ENCODE assay signal across 18 mouse cellular contexts in genomic region chr7:27307551-27307950, GRCm38 (mm10). TPM values are rescaled to one million over a fixed set of nuclear protein-coding genes. Genes with fewer than 3 reads are reported as not detected.
DNase-seq lines count a peak whose midpoint lies in the region; ATAC-seq and TF ChIP-seq lines count a peak whose summit lies in the region.
"Had no signal": no experiment of that assay in that cellular context is flagged by ENCODE, and none has a peak within 500 bp of the region (broad histone marks: within the 10 kb centered on the region; RNA-seq: fewer than 3 reads in every experiment).

No protein-coding gene starts in this region.

- no peaks in the 10 kb centered on the region for H3K9me3 ChIP-seq in heart, postnatal 0 days (replicated peaks; ENCODE audit: control insufficient read depth, low read length)
- H3K9me3 ChIP-seq in lung, embryonic 14.5 days (ENCODE audit: low read depth, low read length): no peaks in the 10 kb centered on the region
- no peaks in the 10 kb centered on the region for H3K9me3 ChIP-seq in MEL (replicated peaks; ENCODE audit: insufficient read depth, low read length)
- H3K9me3 ChIP-seq: lung, embryonic 15.5 days; midbrain, embryonic 12.5 days; neural tube, embryonic 12.5 days; stomach, embryonic 15.5 days had no signal

- no peak for ATAC-seq in heart, postnatal 0 days (ENCODE audit: insufficient read depth, low read depth)
- peak; percentile 13; the same call in 1 of the 2 replicates for ATAC-seq in lung, embryonic 14.5 days (ENCODE audit: insufficient read depth)
- ATAC-seq in megakaryocyte-erythroid progenitor cell, adult 5-6 weeks (replicated peaks; ENCODE audit: low FRiP score, low TSS enrichment, poor library complexity, severe bottlenecking): 0 out of 2 replicates have a peak, but pooled peaks have one; percentile 45
- ATAC-seq in megakaryocyte, adult 5-6 weeks (ENCODE audit: poor library complexity, severe bottlenecking): no peak

- no peak for DNase-seq in heart, postnatal 0 days (ENCODE audit: low spot score)
- no peak for DNase-seq in heart, adult 8-10 months (ENCODE audit: low spot score)
- DNase-seq in lung, embryonic 14.5 days: no peak
- DNase-seq in lung, postnatal 25 days (ENCODE audit: low spot score): no peak
- DNase-seq in MEL (ENCODE audit: low read depth, low spot score): peak; percentile 25
- DNase-seq: cerebellum, postnatal 36 days; heart, adult 18-20 months; kidney, adult 2 months; thymus, postnatal 36 days had no signal

- peaks cover 29% of the 10 kb centered on the region for H3K27me3 ChIP-seq in heart, postnatal 0 days (ENCODE audit: control insufficient read depth, insufficient read depth, low read length)
- no peaks in the 10 kb centered on the region for H3K27me3 ChIP-seq in lung, embryonic 14.5 days (ENCODE audit: insufficient read depth, low read length)
- H3K27me3 ChIP-seq in MEL (ENCODE audit: control insufficient read depth in 1 of 2, insufficient read depth in 2 of 2, low read length in 2 of 2): no peaks in the 10 kb centered on the region
- H3K27me3 ChIP-seq: lung, embryonic 15.5 days; stomach, embryonic 15.5 days had no signal

- peaks cover 5% of the 10 kb centered on the region; the same call in 1 of the 2 replicates for H3K4me1 ChIP-seq in heart, postnatal 0 days (ENCODE audit: control insufficient read depth, insufficient read depth)
- 0 out of 2 replicates have a peak, but pooled peaks cover 2% of the 10 kb centered on the region for H3K4me1 ChIP-seq in lung, embryonic 14.5 days (ENCODE audit: insufficient read depth)
- H3K4me1 ChIP-seq in MEL (ENCODE audit: control insufficient read depth in 1 of 2, insufficient read depth in 2 of 2, low read length in 2 of 2): no peaks in the 10 kb centered on the region

- WGBS in heart, postnatal 0 days: 71% methylated on average over 9 of the region's 9 CpGs
- 70% methylated on average over 9 of the region's 9 CpGs for WGBS in lung, embryonic 14.5 days

- H3K4me3 ChIP-seq in heart, postnatal 0 days (ENCODE audit: low read depth, low read length): no peak overlapping the region
- no peak overlapping the region for H3K4me3 ChIP-seq in lung, embryonic 14.5 days (ENCODE audit: low read depth, low read length)
- H3K4me3 ChIP-seq in MEL (ENCODE audit: control insufficient read depth in 1 of 2, insufficient read depth in 1 of 2, low read depth in 2 of 2, low read length in 2 of 2): no peak overlapping the region
- H3K4me3 ChIP-seq: lung, embryonic 15.5 days; midbrain, embryonic 12.5 days; neural tube, embryonic 12.5 days; stomach, embryonic 15.5 days had no signal

- H3K9ac ChIP-seq in heart, postnatal 0 days (replicated peaks; ENCODE audit: low read depth, low read length): no peak overlapping the region
- H3K9ac ChIP-seq in lung, embryonic 14.5 days: no peak overlapping the region
- H3K9ac ChIP-seq in MEL (ENCODE audit: control insufficient read depth, low read depth, low read length, poor library complexity, severe bottlenecking): no peak overlapping the region
- H3K9ac ChIP-seq: lung, embryonic 15.5 days; midbrain, embryonic 12.5 days; neural tube, embryonic 12.5 days; stomach, embryonic 15.5 days had no signal

- TF ChIP-seq CTCF in heart, postnatal 0 days (IDR thresholded peaks at IDR 0.05; ENCODE audit: low read depth): peak; percentile 30
- TF ChIP-seq CTCF in lung, embryonic 14.5 days (IDR thresholded peaks at IDR 0.05; ENCODE audit: low read depth): peak; percentile 43
- TF ChIP-seq CTCF in MEL (IDR thresholded peaks at IDR 0.05 in 2 of 3, conservative IDR thresholded peaks at IDR 0.05 in 1 of 3; ENCODE audit: control insufficient read depth in 1 of 3, insufficient read depth in 1 of 3, low read depth in 2 of 3, low read length in 3 of 3, poor library complexity in 1 of 3, severe bottlenecking in 1 of 3): peak in 2 of 3 experiments; percentile 31 to 33; a peak in 3 of 6 replicates

- no peaks in the 10 kb centered on the region for H3K36me3 ChIP-seq in heart, postnatal 0 days (replicated peaks; ENCODE audit: control insufficient read depth, insufficient read depth, low read length)
- H3K36me3 ChIP-seq in lung, embryonic 14.5 days (ENCODE audit: insufficient read depth): peaks cover 13% of the 10 kb centered on the region; the same call in 1 of the 2 replicates
- H3K36me3 ChIP-seq in MEL (ENCODE audit: control insufficient read depth in 1 of 2, insufficient read depth in 2 of 2, low read length in 2 of 2): no peaks in the 10 kb centered on the region
- H3K36me3 ChIP-seq: midbrain, embryonic 12.5 days; neural tube, embryonic 12.5 days had no signal

- H3K27ac ChIP-seq in heart, postnatal 0 days (ENCODE audit: low read depth): no peak overlapping the region
- H3K27ac ChIP-seq in lung, embryonic 14.5 days (ENCODE audit: low read depth): no peak overlapping the region
- no peak overlapping the region for H3K27ac ChIP-seq in MEL (ENCODE audit: control insufficient read depth, low read depth, low read length)
- H3K27ac ChIP-seq: midbrain, embryonic 12.5 days; neural tube, embryonic 12.5 days; stomach, embryonic 15.5 days had no signal

- TF ChIP-seq POLR2A in MEL (IDR thresholded peaks at IDR 0.05; ENCODE audit: control insufficient read depth in 1 of 2, insufficient read depth in 1 of 2, low read depth in 1 of 2, low read length in 2 of 2, poor library complexity in 1 of 2): no peak

- no peak for TF ChIP-seq EP300 in heart, postnatal 0 days (IDR thresholded peaks at IDR 0.05; ENCODE audit: low read depth)
- no peak for TF ChIP-seq EP300 in MEL (IDR thresholded peaks at IDR 0.05; ENCODE audit: low read depth in 1 of 2, low read length in 2 of 2)

- TF ChIP-seq RAD21 in MEL (IDR thresholded peaks at IDR 0.05; ENCODE audit: low read depth, low read length): no peak

- no peak overlapping the region for H3K4me2 ChIP-seq in heart, postnatal 0 days (ENCODE audit: low read depth, low read length)
- H3K4me2 ChIP-seq in lung, embryonic 14.5 days: no peak overlapping the region
- H3K4me2 ChIP-seq: lung, embryonic 15.5 days; midbrain, embryonic 12.5 days; neural tube, embryonic 12.5 days; stomach, embryonic 15.5 days had no signal

- no peaks in the 10 kb centered on the region for H3K79me2 ChIP-seq in MEL (ENCODE audit: control insufficient read depth, insufficient read depth, low read length, poor library complexity)

RNA-seq across cellular contexts. Expression of gene Ltbp4, which starts 29.9 kb away (rescaled TPM):
- 150 TPM in 2 replicates for total RNA-seq in heart, postnatal 0 days (2014; rRNA removed; ENCODE audit: low replicate concordance)
- polyA plus RNA-seq in heart, postnatal 0 days (2015; fragmentation: Nextera tagmentation; extraction: Ambion mirVana): 56.9 and 61.7 TPM in 2 replicates
- 100 to 1,000 TPM; 166 to 198 (median 187) TPM for total RNA-seq in heart, adult 8-10 months (2022)
- 73.5 and 86.0 TPM in 2 replicates for polyA plus RNA-seq in lung, embryonic 14.5 days (2014; fragmentation: Nextera tagmentation; extraction: Ambion mirVana)
- 2.2 and 2.9 TPM in 2 replicates for total RNA-seq in MEL (2012; rRNA removed)
- polyA plus RNA-seq in MEL (2012; ENCODE audit: insufficient read depth in 1 of 2, insufficient read length in 2 of 2, low read depth in 1 of 2, low replicate concordance in 2 of 2, missing spikeins in 1 of 2): 10 to 100 TPM in 1 of 2 experiments, not detected in 1; 14.2 TPM
- total RNA-seq in megakaryocyte-erythroid progenitor cell, adult 5-6 weeks (2014; fragmentation: Nextera tagmentation): 0.39 TPM in 1 of 2 replicates, not detected in the other
- 0.05 and 1.4 TPM in 2 replicates for total RNA-seq in megakaryocyte-erythroid progenitor cell, adult 5-6 weeks (2017)
- not detected in 2 replicates for total RNA-seq in megakaryocyte, adult 5-6 weeks (2015)
- total RNA-seq in megakaryocyte, adult 5-6 weeks (2017): not detected in 2 replicates
- total RNA-seq: hematopoietic stem cell, adult 5-6 weeks had no signal

RNA-seq across cellular contexts. Expression of gene Shkbp1, which starts 48.3 kb away (rescaled TPM):
- 16.7 and 21.0 TPM in 2 replicates for total RNA-seq in heart, postnatal 0 days (2014; rRNA removed; ENCODE audit: low replicate concordance)
- 14.2 and 18.3 TPM in 2 replicates for polyA plus RNA-seq in heart, postnatal 0 days (2015; fragmentation: Nextera tagmentation; extraction: Ambion mirVana)
- 1 to 10 TPM; 4.8 to 8.0 (median 6.0) TPM for total RNA-seq in heart, adult 8-10 months (2022)
- 45.1 and 53.5 TPM in 2 replicates for polyA plus RNA-seq in lung, embryonic 14.5 days (2014; fragmentation: Nextera tagmentation; extraction: Ambion mirVana)
- 24.2 and 25.4 TPM in 2 replicates for total RNA-seq in MEL (2012; rRNA removed)
- polyA plus RNA-seq in MEL (2012; ENCODE audit: insufficient read depth in 1 of 2, insufficient read length in 2 of 2, low read depth in 1 of 2, low replicate concordance in 2 of 2, missing spikeins in 1 of 2): 10 to 100 TPM in 1 of 2 experiments, not detected in 1; 77.0 TPM
- 39.2 and 72.7 TPM in 2 replicates for total RNA-seq in megakaryocyte-erythroid progenitor cell, adult 5-6 weeks (2014; fragmentation: Nextera tagmentation)
- total RNA-seq in megakaryocyte-erythroid progenitor cell, adult 5-6 weeks (2017): 20.6 and 35.1 TPM in 2 replicates
- 42.6 and 43.6 TPM in 2 replicates for total RNA-seq in megakaryocyte, adult 5-6 weeks (2015)
- 30.9 and 34.0 TPM in 2 replicates for total RNA-seq in megakaryocyte, adult 5-6 weeks (2017)

RNA-seq across cellular contexts. Expression of gene Numbl, which starts 49.3 kb away (rescaled TPM):
- 15.9 and 23.5 TPM in 2 replicates for total RNA-seq in heart, postnatal 0 days (2014; rRNA removed; ENCODE audit: low replicate concordance)
- polyA plus RNA-seq in heart, postnatal 0 days (2015; fragmentation: Nextera tagmentation; extraction: Ambion mirVana): 5.6 and 6.2 TPM in 2 replicates
- 1 to 10 TPM; 3.4 to 5.0 (median 4.1) TPM for total RNA-seq in heart, adult 8-10 months (2022)
- polyA plus RNA-seq in lung, embryonic 14.5 days (2014; fragmentation: Nextera tagmentation; extraction: Ambion mirVana): 15.2 and 16.2 TPM in 2 replicates
- 2.2 and 3.6 TPM in 2 replicates for total RNA-seq in MEL (2012; rRNA removed)
- polyA plus RNA-seq in MEL (2012; ENCODE audit: insufficient read depth in 1 of 2, insufficient read length in 2 of 2, low read depth in 1 of 2, low replicate concordance in 2 of 2, missing spikeins in 1 of 2): 10 to 100 TPM in 1 of 2 experiments, not detected in 1; 10.6 TPM
- total RNA-seq in megakaryocyte-erythroid progenitor cell, adult 5-6 weeks (2014; fragmentation: Nextera tagmentation): 0.94 and 3.0 TPM in 2 replicates
- total RNA-seq in megakaryocyte-erythroid progenitor cell, adult 5-6 weeks (2017): 0.38 and 0.66 TPM in 2 replicates
- 2.8 and 4.3 TPM in 2 replicates for total RNA-seq in megakaryocyte, adult 5-6 weeks (2015)
- total RNA-seq in megakaryocyte, adult 5-6 weeks (2017): 2.5 and 2.6 TPM in 2 replicates

RNA-seq across cellular contexts. Expression of gene Gm20479, which starts 49.7 kb away (rescaled TPM):
- 2.0 TPM in 1 of 2 replicates, not detected in the other for total RNA-seq in heart, postnatal 0 days (2014; rRNA removed; ENCODE audit: low replicate concordance)
- 0.46 TPM in 1 of 2 replicates, not detected in the other for polyA plus RNA-seq in heart, postnatal 0 days (2015; fragmentation: Nextera tagmentation; extraction: Ambion mirVana)
- not detected for total RNA-seq in heart, adult 8-10 months (2022)
- 0.73 and 1.6 TPM in 2 replicates for polyA plus RNA-seq in lung, embryonic 14.5 days (2014; fragmentation: Nextera tagmentation; extraction: Ambion mirVana)
- total RNA-seq in MEL (2012; rRNA removed): 0.42 TPM in 1 of 2 replicates, not detected in the other
- 1 to 10 TPM in 1 of 2 experiments, not detected in 1; 2.7 TPM for polyA plus RNA-seq in MEL (2012; ENCODE audit: insufficient read depth in 1 of 2, insufficient read length in 2 of 2, low read depth in 1 of 2, low replicate concordance in 2 of 2, missing spikeins in 1 of 2)
- total RNA-seq in megakaryocyte-erythroid progenitor cell, adult 5-6 weeks (2014; fragmentation: Nextera tagmentation): not detected in 2 replicates
- total RNA-seq in megakaryocyte-erythroid progenitor cell, adult 5-6 weeks (2017): not detected in 2 replicates
- not detected in 2 replicates for total RNA-seq in megakaryocyte, adult 5-6 weeks (2015)
- total RNA-seq in megakaryocyte, adult 5-6 weeks (2017): not detected in 2 replicates
- total RNA-seq: heart, adult 18-20 months; hematopoietic stem cell, adult 5-6 weeks; left cerebral cortex, postnatal 36 days had no signal
- polyA plus RNA-seq: kidney, adult 2 months; neural tube, embryonic 12.5 days; small intestine, adult 2 months had no signal

Comparison
In these comparisons a context has a peak if more than half of its experiments do, and no peak if none do; other contexts are left out.
1. ATAC-seq: peak in lung, embryonic 14.5 days (single experiment) and megakaryocyte-erythroid progenitor cell, adult 5-6 weeks (single experiment); none in heart, postnatal 0 days (single experiment) and megakaryocyte, adult 5-6 weeks (single experiment).
2. RNA of gene Ltbp4, which starts 29.9 kb away (total RNA-seq): 166 to 198 TPM in heart, adult 8-10 months and 150 TPM in heart, postnatal 0 days; 2.2 to 2.9 TPM in MEL, 0.05 to 1.4 TPM in megakaryocyte-erythroid progenitor cell, adult 5-6 weeks and not detected in megakaryocyte, adult 5-6 weeks; every median in the first group is over 10 times any median in the second.
3. Peak in every context shown above with its lines, with median percentiles within 50 percentile points of each other: CTCF ChIP-seq.